Mouse (Mus musculus) megakaryocyte progenitor cell, adult 5-6 weeks (primary cell): Measurements from ENCODE around the gene Vwa1. TPM values are rescaled to one million over a fixed set of nuclear protein-coding genes. Genes with fewer than 3 reads are reported as not detected.
A peak's percentile ranks its signal among the peaks of the same experiment; 100 is the strongest.

Experiments used
- ATAC-seq: replicated peaks from 2 replicates; pipeline ENCODE4 v1.8.0; 2016; ENCODE audit warnings: mild to moderate bottlenecking, moderate TSS enrichment, inconsistent platforms; ENCODE audit not compliant: poor library complexity
- total RNA-seq, 2 experiments: library from RNA; stranded (forward) in 1 of 2; stranded (reverse) in 1 of 2; fragments of 157-497, 149-512 nt in 1 of 2; fragments of 200-1000 nt in 1 of 2; gene quantifications; 2 replicates each; pipeline versions ENCODE4 v1.2.3 to v1.2.4; 2015 to 2017

The Vwa1 gene
- total RNA-seq, 2 experiments from 2014 or later = 0.22 to 0.42 TPM

DNA sequence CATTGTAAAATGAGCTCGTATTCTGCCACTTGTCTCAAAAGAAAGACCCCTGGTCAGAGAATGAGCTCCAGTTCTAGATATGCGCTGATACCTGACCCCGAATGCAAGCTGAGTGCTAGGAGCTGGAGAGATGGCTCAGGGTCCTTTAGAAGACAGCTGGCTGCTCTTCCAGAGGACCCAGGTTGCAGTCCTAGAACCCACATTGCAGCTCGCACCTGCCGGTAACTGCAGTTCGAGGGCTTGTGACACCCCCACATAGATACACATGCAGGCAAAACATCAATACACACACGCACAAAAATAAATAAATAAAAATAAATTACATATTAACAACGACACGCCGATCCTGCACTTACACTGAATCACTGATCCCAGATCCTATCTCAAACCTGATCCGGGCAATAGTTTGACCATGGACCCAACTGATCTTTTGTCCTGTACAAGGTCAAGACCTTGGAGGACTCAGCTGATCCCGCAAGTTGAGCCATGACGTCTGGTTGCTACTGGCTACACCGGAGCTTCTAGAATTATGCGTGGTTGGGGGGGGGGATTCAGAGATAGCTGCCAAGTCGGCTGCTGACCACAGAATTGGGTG lies 9.1 kb upstream of the Vwa1 start:
- no peak for ATAC-seq

DNA sequence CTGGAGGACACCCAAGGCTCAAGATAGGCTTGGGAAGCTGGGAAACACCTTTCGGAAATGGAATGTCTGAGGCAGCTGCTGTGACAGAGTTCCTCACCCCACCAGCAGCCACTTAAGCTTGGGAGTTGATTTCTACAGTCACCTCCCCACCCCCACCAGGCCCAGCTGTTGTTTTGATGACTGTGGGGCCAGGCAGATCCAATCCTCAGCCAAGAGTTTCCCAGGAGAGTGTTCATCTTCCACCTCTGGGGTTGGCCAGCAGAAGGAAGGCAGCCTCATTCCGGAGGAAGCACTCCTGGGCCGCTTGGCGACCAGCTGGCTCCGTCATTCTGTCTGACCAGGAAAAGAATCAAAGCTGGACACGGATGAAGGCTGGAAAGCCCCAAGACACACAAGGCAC lies 6.4 kb upstream of the Vwa1 start:
- no peak for ATAC-seq

- no peak for ATAC-seq
Measured at GRCm38 (mm10) chr4:155779498-155779897, 5.0 kb upstream of the Vwa1 start.

DNA sequence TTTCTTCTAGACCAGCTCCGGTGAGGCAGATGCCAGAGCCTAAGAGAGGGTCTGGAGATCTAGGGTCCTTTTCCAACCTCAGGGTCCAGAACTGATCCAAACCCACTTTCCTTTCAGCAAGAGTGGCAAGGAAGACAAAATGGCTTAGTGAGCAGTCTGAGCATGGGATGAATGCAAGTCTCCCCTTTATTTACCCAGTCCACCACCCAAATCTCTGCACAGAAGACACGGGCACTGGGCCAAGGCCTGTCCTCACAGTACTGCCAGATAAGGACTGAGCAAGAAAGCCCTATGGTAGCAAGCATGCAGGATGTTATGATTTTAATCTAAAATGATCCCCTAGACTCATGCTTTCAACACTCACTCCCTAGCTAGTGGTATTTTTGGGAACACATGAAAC lies 3.3 kb upstream of the Vwa1 start:
- ATAC-seq = no peak

GRCm38 (mm10) chr4:155776704-155777335 lies 2.3 kb upstream of the Vwa1 start:
- ATAC-seq = no peak

- ATAC-seq = no peak
Measured at GRCm38 (mm10) chr4:155775855-155776254, 1.4 kb upstream of the Vwa1 start.

GRCm38 (mm10) chr4:155774971-155775740 lies 658 bp upstream of the Vwa1 start:
- 0 out of 2 replicates have a peak, but pooled peaks have one; percentile 7 for ATAC-seq

DNA sequence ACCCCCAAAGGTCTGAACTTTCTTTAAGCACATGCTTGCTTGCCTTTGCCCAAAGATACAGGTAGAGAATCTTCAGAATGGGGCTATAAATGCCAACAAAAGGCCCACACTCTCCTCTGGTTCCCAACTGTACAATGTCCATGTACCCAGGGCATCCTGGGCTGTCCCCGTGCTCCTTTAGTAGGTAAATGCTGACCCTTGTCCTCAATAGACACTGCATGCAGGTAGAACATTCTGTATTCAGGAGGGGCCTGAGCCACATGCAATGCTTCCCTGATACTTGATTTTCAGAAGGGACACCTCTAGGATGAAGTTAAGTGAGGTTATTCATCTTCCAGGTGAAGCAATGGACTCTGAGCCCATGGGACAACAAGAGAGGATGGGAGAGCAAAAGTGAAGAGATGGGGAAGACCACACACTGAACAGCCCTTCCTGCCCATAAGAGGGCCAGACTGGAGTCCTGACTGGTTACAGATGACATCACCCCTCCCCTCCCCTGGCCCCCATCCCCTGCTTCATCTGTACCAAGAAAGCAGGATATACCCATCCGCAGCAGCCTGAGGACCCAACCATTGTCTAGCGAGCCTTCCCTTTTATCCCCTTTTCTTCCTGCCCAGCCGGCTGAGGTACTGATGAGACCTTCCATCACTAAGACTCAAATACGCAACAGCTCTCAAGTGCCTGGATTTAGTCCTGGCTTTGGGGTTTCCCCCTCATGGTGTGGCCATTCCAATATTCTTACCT lies 991 bp downstream of the Vwa1 start:
- no peak for ATAC-seq

DNA sequence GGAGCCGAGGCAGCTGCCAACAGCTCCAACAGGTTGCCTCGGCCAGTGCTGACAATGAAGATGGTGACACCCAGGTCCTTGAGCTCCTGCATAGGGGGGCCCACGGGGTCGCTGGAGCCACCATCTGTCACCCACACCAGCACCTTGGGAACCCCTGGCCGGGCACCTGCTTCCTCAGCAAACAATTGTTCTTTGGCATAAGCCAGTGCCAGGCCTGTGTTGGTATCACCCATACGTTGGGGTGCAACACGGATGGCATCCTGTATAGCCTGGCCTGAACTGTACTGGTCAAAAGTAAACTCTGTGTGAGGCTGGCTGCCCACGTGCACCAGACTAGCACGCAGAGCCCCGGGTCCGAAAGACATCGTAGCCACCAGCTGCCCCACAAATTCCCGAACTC lies 1.7 kb downstream of the Vwa1 start:
- no peak for ATAC-seq

- ATAC-seq = no peak
Measured at GRCm38 (mm10) chr4:155771706-155772105, 2.8 kb downstream of the Vwa1 start.

DNA sequence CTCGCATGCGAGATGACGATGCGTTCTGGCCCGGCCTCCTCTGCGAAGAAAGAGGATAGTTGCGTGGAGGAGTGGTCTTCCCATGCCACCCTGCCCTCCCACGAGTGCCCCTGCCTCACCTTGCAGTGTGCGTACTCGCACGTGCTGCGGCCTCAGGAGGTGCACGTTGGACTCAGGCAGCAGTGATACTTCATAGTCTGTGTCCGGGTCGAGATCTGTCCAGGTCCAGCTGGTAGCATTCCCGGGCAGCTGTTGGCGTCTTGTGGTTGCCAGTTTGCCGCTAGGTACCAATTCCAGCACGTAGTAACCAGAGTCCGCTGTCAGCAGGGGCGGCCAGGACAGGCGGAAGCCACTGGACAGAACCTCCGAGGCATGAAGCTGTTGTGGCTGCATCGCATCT lies 3.9 kb downstream of the Vwa1 start:
- no peak for ATAC-seq

DNA sequence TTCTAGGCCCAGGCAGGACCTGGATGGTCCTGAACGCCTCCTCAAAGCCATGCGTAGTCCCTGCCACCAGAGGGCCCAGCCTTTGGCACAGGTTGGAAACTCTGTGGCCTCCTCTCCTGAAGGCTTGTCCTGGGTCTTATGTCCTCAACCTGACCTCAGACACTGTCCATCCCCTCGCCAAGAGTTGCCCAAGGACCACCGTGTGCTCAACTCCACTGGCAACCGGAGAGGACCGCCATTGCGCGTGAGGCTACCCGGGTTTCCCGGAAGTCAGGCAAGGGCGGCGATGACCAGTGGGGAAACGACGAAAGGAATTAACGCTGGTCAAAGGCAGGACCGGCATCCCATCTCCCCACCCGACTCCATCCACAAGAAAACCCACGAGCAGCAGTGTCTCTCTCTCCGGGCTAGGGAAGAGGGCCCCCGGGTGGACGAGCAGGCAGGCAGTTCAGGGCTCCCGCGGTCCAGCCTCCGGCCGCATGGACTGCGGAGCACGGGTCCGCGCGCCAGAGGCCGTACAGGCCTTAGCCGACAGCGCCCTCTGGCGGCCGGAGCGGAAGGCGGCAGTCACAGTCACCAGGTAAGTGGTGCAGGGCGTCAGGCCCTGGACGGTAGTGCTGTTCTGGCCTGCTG lies 4.5 kb downstream of the Vwa1 start:
- ATAC-seq = peak; percentile 80

- no peak for ATAC-seq
Measured at GRCm38 (mm10) chr4:155769496-155769879, 5.0 kb downstream of the Vwa1 start.

DNA sequence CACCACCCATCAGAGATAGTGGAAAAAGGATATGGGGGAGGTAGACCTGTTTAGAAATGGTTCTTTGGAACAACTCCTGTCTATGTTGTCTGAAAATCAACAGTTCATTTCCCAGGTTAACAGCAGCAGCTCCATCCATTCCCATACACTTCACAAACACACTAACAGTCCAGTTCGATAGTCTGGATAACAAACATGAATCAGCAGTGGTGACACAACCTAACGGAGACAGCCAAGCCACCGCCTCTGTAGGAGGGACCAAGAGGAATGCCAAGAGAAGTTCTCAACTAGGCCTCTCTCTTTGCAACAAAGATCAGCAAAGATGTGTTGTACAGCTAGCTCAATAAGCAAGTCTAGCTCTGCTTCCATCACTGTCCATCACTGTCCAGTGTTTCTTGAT lies 12.1 kb downstream of the Vwa1 start:
- no peak for ATAC-seq

DNA sequence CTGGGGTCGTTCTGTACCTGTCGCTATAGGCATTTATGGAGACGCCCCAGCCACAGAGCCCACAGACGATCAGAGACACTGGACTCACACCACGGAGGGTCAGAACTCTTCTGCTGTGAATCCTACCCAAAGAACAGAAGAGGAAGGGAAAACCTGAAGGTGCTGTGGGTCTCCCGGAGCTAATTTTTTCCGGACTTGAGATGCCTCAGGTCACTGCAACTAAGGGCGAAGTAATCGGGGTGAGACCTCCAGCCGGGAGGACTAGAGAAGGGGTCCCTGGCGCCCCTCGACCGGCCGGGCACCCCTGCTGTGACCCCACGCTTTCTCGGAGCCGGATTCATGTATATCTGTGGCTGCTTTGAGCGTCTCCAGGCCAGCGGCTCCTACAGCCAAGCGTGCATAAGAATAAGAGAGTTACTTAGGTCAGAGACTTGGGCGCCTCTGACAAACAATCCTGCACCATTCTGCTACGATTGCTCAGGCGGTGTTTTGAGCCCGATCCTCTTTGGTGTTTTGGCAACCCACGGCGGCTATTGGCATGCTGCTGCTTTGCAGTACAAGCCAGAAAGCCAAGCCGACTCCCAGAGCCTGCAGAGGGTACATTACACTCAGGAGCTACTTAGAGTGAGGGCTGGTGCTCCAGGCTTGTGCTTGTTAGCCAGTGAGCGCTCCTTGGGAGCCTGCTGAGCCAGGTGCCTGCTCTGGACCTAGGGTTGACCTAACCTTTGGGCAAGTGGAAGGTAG lies 13.0 kb downstream of the Vwa1 start:
- peak; percentile 7; the same call in 1 of the 2 replicates for ATAC-seq

DNA sequence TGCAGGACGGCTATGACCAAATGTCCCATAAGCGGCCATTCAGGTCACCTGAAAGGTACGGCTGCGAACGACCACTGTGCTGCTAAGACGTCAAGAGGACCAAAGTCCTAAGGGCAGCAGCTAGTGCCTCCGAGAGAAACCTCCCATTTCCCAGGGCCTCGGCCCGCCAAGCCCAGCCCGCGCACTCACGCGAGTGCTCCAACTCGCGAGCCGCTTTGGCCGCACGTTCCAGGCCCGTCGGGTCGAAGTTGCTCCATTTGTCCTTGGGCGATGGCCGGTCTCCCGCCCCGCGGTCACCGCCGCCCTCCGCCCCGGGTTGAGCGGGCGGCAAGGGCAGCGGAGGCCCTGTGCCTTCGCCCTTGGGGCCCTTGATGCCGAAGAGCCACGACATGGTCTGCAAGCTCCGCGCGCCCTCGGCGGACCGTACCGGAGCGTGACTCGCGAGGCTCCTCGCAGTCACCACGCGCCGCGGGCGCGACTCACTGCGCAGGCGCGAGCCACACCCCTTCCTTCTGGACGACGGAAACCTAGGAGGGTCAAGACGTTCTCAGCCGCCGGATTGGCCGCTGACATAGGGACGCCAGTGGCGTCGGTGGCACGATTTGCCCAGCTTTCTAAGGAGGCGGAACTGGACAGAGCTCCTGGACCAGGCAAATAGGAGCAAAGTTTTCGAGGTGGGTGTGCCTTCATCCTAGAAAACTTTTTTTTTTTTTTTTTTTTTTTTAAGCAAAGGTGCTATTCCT lies 13.7 kb downstream of the Vwa1 start, which contains the start of gene Atad3a:
Gene Atad3a (minus strand): TSS at position 481 of the 743 bp plus-strand sequence.
- peak; percentile 95 for ATAC-seq

DNA sequence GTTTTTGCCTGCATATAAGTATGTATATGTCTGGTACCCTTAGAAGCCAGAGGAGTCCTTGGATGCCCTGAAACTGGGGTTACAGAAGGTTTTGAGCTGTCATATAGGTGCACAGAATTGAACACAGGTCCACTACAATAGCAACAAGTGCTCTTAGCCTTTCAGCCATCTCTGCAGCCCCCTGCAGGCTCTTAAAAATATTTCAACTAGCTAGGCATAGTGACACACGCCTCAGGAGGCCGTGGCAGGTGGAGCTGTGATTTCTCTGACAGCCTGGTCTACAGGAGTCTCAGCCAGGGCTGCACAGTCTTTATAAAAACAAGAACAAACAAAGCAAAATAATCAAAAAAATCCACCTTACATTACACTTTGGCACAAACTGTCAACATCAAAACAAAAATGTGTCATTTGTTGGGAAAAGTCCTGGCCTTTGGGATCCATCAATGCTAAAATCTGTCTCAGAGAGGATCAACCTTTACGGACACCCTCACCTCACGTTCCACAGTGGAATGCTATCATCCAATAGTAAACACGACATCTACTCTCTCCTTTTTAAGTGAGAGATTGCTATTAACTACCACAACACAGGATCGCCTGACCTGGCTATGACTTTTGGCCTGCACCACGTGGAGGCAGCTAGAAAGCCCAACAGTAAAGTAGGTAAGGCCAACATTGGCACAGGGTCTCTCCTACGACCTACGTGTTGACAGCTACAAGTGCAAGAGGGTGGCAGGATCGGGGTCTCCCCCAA lies 14.5 kb downstream of the Vwa1 start:
- peak; percentile 66 for ATAC-seq

DNA sequence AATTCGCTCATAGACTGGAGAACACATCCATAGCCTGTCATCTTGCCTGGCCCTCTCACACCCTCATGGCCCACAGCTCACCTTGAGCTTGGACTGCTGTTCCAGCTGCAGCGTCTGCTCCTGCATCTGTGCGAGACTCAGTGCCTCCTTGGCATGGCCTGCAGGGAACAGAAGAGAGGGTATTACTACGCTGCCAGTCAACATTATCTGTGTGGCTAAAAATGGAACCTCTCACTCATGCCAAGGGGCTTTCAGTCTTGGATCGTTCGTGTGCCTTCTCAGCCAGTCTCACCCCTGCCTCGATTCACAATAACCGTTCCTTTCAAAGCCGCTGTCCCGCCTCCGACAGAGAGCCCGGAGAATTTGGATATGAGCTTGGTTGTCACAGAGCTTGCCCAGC lies 17.5 kb downstream of the Vwa1 start:
- no peak for ATAC-seq
